Mouse (Mus musculus): ENCODE results near the gene Gm6268. TPM values are rescaled to one million over a fixed set of nuclear protein-coding genes. Genes with fewer than 3 reads are reported as not detected.

The Gm6268 gene
- not detected in 2 replicates for polyA plus RNA-seq (2012; rRNA removed)

- no peak for DNase-seq (ENCODE audit: low read depth)
- TF ChIP-seq CTCF (IDR thresholded peaks at IDR 0.05; ENCODE audit: borderline replicate concordance, extremely low read depth, insufficient read depth, insufficient read length) (no peak), POLR2A (IDR thresholded peaks at IDR 0.05; ENCODE audit: borderline replicate concordance, extremely low read depth, insufficient read depth, insufficient read length, poor library complexity, severe bottlenecking) (no peak)
These were observed at the start of gene Gm6268 for GRCm38 (mm10) chrX:36400980-36401379. Gene Gm6268 (plus strand): TSS chrX:36401280.

GRCm38 (mm10) chrX:36352446-36352845, 48.6 kb upstream of the Gm6268 start:
- TF ChIP-seq POLR2A (IDR thresholded peaks at IDR 0.05; ENCODE audit: borderline replicate concordance, extremely low read depth, insufficient read depth, insufficient read length, poor library complexity, severe bottlenecking) = no peak
- TF ChIP-seq CTCF (IDR thresholded peaks at IDR 0.05; ENCODE audit: borderline replicate concordance, extremely low read depth, insufficient read depth, insufficient read length) = no peak
- peak; percentile 67 for DNase-seq (ENCODE audit: low read depth)

- TF ChIP-seq CTCF (IDR thresholded peaks at IDR 0.05; ENCODE audit: borderline replicate concordance, extremely low read depth, insufficient read depth, insufficient read length) (no peak), POLR2A (IDR thresholded peaks at IDR 0.05; ENCODE audit: borderline replicate concordance, extremely low read depth, insufficient read depth, insufficient read length, poor library complexity, severe bottlenecking) (no peak)
These were observed 15.7 kb upstream of the Gm6268 start for GRCm38 (mm10) chrX:36385340-36385739.

GRCm38 (mm10) chrX:36389971-36390370, 11.1 kb upstream of the Gm6268 start:
- DNase-seq (ENCODE audit: low read depth) = peak; percentile 46
- TF ChIP-seq CTCF (IDR thresholded peaks at IDR 0.05; ENCODE audit: borderline replicate concordance, extremely low read depth, insufficient read depth, insufficient read length) (no peak), POLR2A (IDR thresholded peaks at IDR 0.05; ENCODE audit: borderline replicate concordance, extremely low read depth, insufficient read depth, insufficient read length, poor library complexity, severe bottlenecking) (no peak)

More at GRCm38 (mm10) chrX:36385340-36385739, 15.7 kb upstream of the Gm6268 start:
- DNase-seq (ENCODE audit: low read depth) = no peak

GRCm38 (mm10) chrX:36390503-36390902, 10.6 kb upstream of the Gm6268 start:
- DNase-seq (ENCODE audit: low read depth) = no peak
- TF ChIP-seq CTCF (IDR thresholded peaks at IDR 0.05; ENCODE audit: borderline replicate concordance, extremely low read depth, insufficient read depth, insufficient read length) = no peak
- TF ChIP-seq POLR2A (IDR thresholded peaks at IDR 0.05; ENCODE audit: borderline replicate concordance, extremely low read depth, insufficient read depth, insufficient read length, poor library complexity, severe bottlenecking) = no peak

GRCm38 (mm10) chrX:36392672-36393071, 8.4 kb upstream of the Gm6268 start:
- TF ChIP-seq CTCF (IDR thresholded peaks at IDR 0.05; ENCODE audit: borderline replicate concordance, extremely low read depth, insufficient read depth, insufficient read length) (no peak), POLR2A (IDR thresholded peaks at IDR 0.05; ENCODE audit: borderline replicate concordance, extremely low read depth, insufficient read depth, insufficient read length, poor library complexity, severe bottlenecking) (no peak)
- DNase-seq (ENCODE audit: low read depth) = peak; percentile 15

- peak; percentile 69 for DNase-seq (ENCODE audit: low read depth)
- TF ChIP-seq POLR2A (IDR thresholded peaks at IDR 0.05; ENCODE audit: borderline replicate concordance, extremely low read depth, insufficient read depth, insufficient read length, poor library complexity, severe bottlenecking) (no peak), CTCF (IDR thresholded peaks at IDR 0.05; ENCODE audit: borderline replicate concordance, extremely low read depth, insufficient read depth, insufficient read length) (peak; percentile 1; the same call in 1 of the 2 replicates)
These were observed 7.8 kb upstream of the Gm6268 start for GRCm38 (mm10) chrX:36393279-36393678.

GRCm38 (mm10) chrX:36402316-36402715, 1.2 kb downstream of the Gm6268 start:
- TF ChIP-seq CTCF (IDR thresholded peaks at IDR 0.05; ENCODE audit: borderline replicate concordance, extremely low read depth, insufficient read depth, insufficient read length) = peak; percentile 28; the same call in 1 of the 2 replicates
- no peak for TF ChIP-seq POLR2A (IDR thresholded peaks at IDR 0.05; ENCODE audit: borderline replicate concordance, extremely low read depth, insufficient read depth, insufficient read length, poor library complexity, severe bottlenecking)
- DNase-seq (ENCODE audit: low read depth) = no peak

GRCm38 (mm10) chrX:36419153-36419552, 18.1 kb downstream of the Gm6268 start:
- no peak for TF ChIP-seq POLR2A (IDR thresholded peaks at IDR 0.05; ENCODE audit: borderline replicate concordance, extremely low read depth, insufficient read depth, insufficient read length, poor library complexity, severe bottlenecking)
- no peak for TF ChIP-seq CTCF (IDR thresholded peaks at IDR 0.05; ENCODE audit: borderline replicate concordance, extremely low read depth, insufficient read depth, insufficient read length)
- DNase-seq (ENCODE audit: low read depth) = no peak

GRCm38 (mm10) chrX:36434993-36435392, 33.9 kb downstream of the Gm6268 start:
- peak; percentile 11 for DNase-seq (ENCODE audit: low read depth)
- TF ChIP-seq POLR2A (IDR thresholded peaks at IDR 0.05; ENCODE audit: borderline replicate concordance, extremely low read depth, insufficient read depth, insufficient read length, poor library complexity, severe bottlenecking) = no peak
- peak; percentile 16; the same call in 1 of the 2 replicates for TF ChIP-seq CTCF (IDR thresholded peaks at IDR 0.05; ENCODE audit: borderline replicate concordance, extremely low read depth, insufficient read depth, insufficient read length)

- TF ChIP-seq CTCF (IDR thresholded peaks at IDR 0.05; ENCODE audit: borderline replicate concordance, extremely low read depth, insufficient read depth, insufficient read length) = no peak
- no peak for TF ChIP-seq POLR2A (IDR thresholded peaks at IDR 0.05; ENCODE audit: borderline replicate concordance, extremely low read depth, insufficient read depth, insufficient read length, poor library complexity, severe bottlenecking)
- no peak for DNase-seq (ENCODE audit: low read depth)
These were observed 36.9 kb downstream of the Gm6268 start for GRCm38 (mm10) chrX:36437932-36438331.

Other genes starting within 250 kb of the Gm6268 start
- gene Zcchc12, start 205.4 kb upstream of the Gm6268 start, polyA plus RNA-seq (2012; rRNA removed) = 161 and 162 TPM in 2 replicates
- 1.2 and 1.7 TPM in 2 replicates for gene Lonrf3, start 72.9 kb upstream of the Gm6268 start, polyA plus RNA-seq (2012; rRNA removed)
- gene Gm14569, start 90.5 kb downstream of the Gm6268 start, polyA plus RNA-seq (2012; rRNA removed) = 0.11 TPM in 1 of 2 replicates, not detected in the other
- 335 and 340 TPM in 2 replicates for gene Pgrmc1, start 196.9 kb downstream of the Gm6268 start, polyA plus RNA-seq (2012; rRNA removed)
- gene Akap17b, start 244.1 kb downstream of the Gm6268 start, polyA plus RNA-seq (2012; rRNA removed) = 7.1 and 8.5 TPM in 2 replicates